Mouse (Mus musculus) kidney, adult 9 months (tissue): ENCODE results near the gene Hoga1.

Source experiments
- DNase-seq: peaks from one replicate; pipeline ENCODE4 v3.0.0; 2022

Hoga1 gene

DNA sequence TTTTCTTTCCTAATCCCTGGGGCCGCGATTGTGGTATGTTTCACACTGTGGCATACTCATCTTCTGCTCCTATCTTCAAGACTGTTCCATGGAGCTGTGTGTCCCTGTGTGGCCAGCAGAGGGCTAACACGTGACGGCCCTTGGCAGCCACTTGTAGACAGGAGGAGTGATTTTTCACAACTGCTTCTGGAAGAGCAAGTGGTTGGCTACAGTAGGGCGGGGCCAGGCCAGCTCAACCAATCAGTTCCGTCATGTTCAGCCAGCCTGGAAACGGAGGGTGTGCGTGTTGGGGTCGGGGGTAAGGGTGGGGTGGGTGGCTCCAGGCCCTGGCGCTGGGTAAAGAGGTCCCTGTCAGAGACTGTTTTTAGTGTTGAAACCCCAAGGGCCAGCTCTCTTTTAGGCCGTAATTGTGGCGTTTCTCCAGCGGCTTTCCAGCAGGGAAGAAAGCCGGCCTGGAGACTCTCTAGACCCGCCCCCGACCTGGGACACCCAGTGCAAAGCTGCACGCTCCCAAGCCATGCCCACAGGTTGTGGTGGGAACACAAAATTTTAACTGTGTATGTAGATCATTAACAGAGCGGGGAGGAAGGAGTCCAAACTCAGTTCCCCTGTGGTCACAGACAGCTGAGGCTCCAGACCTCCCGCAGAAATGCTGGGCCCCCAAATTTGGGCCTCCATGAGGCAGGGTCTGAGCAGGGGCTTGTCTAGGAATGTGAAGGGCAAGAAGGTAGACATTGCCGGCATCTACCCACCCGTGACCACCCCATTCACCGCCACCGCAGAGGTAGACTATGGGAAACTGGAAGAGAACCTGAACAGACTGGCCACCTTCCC lies at the start of gene Hoga1:
Gene Hoga1, plus strand, starts transcription at position 342 of the 834 bp plus-strand sequence.
- DNase-seq, result peak; percentile 95

DNA sequence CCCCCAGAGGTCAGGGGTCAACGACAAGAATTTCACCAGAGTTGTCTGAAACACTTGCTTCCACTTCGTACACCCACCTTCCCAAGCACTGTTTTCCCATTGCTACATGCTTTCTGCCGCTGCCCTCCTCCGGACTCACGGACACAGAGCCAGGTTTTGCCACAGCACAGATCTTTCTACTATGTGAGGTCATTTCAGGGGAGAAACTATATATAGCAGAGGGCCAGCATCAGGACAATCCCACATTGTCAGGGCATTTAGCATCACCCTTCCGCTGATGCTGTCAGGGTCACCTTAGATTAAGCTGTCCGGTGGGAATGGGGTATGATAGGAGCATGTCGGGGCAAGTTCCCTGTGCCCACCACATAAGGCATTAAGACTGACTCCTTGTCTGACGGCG lies 48.3 kb upstream of the Hoga1 start:
- DNase-seq, result no peak

DNA sequence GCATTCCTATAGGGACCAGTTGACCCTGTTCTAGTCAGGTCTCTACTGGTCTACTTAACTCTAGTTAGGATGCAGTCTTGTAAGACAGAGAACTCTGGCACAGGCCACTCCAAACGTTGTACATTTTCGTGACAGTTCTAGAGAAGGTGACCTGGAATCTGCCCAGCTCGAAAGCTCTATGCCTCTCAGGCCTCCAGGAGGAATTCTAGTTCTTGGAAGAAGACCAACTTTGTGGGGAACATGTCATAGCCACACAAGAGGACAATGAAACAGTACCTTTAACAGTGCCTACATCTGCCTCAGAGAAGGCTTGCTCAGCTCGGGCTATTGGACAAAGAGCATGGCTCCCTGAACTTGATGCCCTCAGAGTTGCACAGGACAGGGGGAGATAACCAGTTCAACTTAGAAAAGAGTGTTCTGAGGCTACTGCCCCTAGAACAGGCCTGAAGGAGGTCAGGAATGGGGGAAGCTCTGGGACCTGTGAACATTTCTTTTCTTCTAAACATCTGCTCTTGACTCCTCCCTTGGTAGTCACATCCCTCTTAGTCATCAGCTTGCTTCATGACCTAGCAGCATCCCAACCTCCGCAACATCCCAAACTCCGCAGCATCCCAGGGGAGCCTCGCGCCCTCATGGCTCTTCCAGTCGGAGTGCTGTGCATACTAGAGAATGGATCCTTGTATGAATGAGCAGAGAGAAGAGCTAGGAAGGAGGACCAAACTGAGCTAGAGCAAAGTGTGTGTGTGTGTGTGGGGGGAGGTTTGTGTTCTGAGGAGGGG lies 46.5 kb upstream of the Hoga1 start:
- no peak for DNase-seq

DNA sequence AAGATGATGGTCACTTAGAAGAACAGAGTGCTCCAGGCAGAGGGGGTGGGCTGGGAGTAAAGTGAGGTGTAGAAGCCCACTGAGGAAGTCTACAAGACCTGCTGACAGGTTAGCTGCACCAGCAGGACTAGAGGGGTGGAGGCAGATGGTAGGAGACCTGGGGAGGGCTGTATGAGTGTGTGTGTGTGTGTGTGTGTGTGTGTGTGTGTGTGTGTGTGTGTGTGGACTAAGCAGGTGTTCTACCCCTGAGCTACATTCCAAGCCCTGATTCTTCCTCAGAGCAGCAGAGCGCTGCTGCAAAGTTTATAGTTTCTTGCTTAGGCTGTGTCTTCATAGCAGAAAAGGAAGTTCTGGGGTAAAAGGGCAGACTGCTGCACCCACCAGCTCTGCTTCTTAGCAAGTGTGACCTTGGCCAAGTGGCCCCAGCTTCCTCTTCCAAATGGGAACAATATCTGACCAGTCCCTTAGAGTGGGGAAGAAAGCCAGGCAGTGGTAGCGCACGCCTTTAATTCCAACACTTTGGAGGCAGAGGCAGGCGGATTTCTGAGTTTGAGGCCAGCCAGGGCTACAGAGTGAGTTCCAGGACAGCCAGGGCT lies 45.6 kb upstream of the Hoga1 start:
- no peak for DNase-seq

DNA sequence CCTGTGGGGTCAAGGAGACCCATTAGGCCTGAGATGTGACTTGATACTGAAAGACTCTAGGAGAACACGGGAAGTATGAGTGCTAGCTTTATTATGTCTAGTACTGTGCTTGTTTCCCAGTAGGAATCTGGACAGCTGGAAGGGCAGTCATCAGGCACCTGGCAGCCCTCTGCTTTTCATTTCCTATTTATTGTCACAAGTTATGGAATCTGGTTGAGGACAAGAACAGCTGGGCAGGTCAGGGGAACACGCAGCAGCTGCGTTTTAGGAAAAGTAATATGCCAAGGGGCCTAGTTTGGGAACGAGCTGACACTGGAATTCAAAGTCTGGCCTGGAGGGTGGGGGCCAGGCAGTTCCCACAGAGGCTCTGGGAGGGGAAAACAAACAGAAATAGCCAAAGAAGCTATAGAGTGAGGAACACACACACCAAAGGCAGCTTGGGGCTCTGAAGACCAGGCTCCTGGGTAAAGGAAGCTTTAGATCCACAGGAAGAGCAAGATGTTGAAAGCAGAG lies 44.9 kb upstream of the Hoga1 start:
- no peak for DNase-seq

DNA sequence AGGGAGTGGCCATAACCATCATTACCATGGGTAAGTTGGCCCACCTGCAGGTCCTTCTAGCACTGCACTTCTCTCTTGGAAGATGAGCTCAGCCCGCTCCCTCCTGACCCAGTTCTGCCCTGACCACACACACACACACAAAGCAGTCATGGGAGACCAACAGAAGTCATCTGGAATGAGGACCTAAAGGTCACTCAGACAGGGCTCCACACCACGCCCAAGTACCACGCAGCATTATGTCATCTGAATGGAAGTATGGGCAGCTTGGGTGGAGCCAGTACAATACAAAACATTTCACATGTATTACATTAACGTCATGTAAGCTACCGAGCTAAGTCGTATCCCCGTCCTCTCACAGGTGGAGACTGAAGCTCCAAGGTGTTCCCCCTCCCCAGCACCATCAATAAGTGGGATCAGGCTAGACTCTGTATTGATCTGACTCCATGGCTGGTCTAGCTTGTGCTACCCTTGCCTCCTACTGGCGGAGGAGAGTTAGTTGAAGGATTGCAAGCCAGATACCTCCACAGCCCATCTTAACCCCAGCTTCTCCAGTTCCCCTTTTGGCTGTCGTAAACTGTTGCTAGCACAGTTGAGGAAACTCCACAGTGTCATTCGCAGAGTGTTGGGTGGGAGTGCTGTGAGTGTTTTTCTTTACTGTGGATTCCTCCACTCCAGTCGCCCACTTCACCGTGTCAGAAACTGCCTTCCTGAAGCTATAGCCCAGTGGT lies 44.0 kb upstream of the Hoga1 start:
- no peak for DNase-seq

DNA sequence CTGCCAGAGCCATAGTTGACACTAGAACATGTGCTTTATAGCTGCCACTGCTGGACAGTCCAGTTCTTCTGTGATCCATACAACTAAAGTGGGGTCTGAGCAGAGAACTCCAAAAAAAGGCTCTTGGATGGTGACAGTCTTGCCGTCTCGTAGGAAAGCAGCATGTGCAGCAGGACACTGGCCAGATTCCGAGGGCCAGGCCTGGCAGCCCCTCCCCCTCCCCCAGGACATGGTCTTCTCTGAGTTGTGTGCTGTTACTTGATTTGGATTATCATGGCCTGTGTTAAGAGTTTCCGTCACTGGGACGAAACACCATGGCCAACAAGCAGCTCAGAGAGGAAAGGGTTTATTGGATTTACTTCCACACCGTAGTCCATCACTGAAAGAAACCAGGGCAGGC lies 41.2 kb upstream of the Hoga1 start:
- DNase-seq, result no peak

DNA sequence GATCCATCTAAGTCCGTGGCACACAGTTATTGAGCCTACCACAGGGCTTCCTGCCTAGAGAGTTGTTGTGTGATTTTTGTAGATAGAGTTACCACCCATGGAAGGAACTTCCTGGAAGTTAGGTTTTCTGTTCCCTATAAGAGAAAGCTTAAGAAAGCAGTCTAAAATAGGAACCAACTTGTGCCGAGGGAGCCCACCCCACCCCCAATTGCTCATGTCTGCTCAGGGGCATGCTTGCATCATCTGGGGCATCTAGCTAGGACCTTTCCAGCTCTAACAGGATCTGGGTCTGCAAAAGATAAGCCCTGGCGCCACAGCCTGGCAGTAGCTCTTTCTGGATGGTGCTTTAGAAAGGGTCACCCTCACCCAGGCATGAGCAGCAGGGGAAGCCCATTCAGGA lies 39.8 kb upstream of the Hoga1 start:
- DNase-seq, result no peak

DNA sequence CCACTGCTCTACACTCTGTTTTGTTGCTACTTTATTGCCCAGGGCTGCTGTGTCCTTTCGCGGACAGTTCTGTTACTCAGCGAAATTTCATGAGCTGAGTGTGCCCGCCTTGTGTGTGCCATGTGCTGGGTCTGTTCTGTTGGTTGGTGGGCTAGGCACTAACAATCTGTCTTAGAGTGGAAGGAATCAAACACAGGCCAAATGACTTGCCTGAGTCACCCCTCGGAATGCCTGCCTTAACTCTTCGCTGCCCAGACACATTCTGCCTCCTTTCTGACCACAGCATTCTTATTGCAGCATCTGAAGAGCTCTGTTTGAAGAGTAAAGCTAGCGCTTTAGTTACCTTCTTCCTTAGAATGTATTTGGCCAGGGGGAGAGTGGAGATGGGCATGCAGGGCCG lies 38.8 kb upstream of the Hoga1 start:
- DNase-seq, result no peak

DNA sequence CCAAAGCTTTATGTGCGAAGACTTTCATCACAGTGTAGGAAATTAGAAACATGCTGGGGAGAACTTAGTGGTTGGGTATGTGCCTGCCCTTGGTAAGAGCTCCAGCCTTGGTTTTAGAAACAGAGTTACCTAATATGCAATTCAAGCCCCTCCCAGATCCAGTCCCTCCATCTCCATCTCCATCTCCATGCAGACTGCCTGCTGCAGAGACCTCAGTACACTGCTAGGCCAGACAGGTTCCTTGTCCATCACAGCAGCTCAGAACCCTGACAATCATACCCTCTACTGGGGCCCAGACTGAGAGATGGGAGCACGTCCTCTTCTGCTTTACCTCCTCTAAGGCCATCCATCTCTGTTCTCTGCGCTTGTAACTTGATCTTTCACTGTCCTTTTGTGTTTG lies 36.8 kb upstream of the Hoga1 start:
- no peak for DNase-seq

DNA sequence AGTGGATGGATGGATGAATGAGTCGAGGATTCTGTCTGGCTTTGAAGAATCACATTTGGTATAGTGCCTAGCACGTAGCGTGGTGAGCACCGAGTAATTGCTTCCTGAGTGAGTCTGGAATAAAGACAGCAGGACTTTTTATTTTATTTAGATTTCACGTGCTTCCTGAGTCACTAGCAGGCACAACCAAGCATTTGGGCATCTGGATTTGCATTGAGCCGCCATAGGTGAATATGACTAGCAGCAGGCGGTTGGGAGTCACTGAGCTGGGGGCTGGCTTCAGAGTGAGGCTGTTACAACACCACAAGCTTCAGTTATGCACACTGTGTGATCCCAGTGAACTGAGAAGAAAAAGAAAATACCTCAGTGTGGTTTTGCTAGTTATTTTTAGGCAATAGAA lies 36.3 kb upstream of the Hoga1 start:
- DNase-seq, result no peak

DNA sequence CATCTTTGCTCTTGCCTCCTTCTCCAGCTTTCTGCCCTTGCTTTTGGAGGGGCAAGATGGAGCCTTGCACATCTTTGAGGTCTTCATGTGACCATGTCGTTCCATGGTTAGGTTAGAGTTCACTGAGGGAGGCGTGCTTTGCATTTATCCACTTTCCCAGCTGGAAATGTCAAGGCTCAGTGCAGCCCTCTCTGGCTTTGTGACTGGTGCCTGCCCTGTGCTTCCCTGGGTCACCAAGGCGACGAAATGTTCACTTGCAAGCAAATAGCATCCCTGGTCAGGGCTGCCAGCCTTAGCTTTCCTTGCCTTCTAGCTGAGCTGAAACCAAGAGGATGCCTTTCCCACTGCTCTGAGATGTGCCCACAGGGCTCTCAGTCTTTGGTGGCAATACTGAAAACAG lies 35.0 kb upstream of the Hoga1 start:
- DNase-seq, result no peak

DNA sequence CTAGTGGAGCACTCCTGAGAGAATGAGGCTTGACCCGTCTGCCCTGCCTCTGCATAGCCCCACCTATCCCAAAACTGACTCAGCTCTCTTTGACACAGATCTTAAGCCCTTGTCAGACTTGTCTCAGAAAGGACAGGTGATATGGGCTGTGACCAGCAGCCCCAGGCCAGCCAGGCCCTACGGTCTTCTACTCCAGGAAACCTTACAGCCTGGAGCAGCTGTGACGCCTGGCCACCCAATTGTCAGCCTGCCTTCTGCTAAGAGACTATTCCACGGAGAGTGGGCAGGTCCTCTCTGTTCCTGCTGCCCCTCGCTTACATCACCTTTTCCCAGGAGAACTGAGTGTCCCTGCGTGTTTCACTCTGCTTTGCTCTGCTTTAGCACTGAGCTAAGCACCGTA lies 34.3 kb upstream of the Hoga1 start:
- no peak for DNase-seq

DNA sequence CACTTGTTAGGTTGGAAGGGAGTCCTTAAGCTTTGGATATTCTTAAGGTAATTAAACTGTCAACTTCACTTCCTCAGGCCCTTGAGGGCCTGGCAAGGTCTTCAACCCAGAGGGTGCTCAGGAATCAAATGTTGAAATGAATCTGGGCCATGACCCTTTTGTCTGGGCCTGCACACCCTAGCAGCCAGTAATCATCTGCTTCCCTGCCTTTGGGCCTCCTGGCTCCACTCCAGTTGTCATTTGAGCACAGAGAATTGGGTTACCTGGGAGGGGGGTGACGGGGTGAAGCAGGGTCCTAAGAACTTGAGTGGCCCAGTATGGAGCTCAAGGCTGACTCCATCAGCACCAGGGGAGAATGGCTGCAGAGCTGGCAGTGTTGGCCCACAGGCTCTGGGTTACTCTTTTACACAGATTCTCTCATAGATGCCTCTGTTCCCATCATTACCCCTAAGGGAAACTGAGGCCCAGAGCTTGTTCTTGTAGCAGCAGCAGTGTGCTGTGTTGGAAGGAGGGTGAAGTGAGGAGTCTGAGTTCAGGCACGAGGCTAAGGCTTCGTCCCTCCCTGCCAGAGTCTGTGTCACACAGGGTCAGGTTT lies 31.1 kb upstream of the Hoga1 start:
- no peak for DNase-seq

DNA sequence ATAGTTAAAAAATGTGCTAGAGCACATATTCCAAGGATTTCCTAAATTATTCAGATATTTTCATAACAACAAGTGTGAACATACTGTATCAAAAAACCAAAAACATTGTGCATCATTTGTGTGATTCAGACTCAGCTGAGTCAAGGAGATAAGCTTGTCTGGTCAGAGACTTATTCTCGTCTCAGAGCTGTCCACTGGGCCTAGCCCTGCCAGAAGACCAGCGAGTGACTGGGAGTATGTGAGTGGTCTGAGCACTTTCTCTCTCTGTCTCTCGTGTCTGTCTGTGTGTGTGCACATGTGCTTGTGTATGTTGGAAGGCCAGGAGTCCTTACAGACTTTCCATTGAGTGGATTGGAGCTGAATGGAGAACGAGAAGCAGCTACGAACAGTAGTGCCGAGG lies 30.4 kb upstream of the Hoga1 start:
- no peak for DNase-seq

DNA sequence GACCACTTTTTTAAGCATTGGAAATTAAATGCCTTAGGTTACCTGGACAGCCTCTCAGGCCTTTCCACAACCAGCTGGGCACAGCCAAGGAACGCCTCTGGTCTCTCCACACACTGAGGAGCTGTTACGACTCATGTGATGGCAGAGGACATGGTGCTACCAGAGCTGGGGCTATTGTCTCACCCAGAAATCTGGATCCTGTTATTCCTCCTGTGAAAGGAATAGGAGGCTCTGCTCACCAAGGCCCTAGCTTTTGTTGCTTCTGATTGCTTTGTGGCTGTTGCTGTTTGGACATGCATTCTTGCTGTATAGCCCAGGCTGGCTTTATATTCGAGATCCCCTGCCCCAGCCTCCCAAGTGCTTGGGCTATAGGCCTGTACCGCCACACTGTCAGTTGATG lies 29.2 kb upstream of the Hoga1 start:
- DNase-seq, result no peak

DNA sequence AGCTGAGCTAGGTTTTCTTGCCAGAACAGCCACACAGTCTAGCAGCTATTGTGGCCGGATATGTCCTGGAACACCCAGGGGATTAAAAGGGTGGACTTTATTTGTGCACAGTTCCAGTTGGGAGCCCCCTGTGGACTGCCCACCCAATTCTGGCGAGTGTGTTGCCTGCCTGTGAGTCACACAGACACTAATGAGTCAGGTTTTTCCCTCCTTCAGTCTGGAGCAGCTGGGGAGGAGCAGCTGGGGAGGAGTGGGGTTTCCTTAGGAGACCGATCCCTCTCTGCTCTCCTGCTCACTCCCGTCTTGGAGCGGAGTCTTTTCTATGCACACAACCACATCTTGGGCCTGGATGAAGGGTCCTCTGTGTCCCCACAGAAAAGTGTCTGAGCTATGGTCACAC lies 28.6 kb upstream of the Hoga1 start:
- no peak for DNase-seq

DNA sequence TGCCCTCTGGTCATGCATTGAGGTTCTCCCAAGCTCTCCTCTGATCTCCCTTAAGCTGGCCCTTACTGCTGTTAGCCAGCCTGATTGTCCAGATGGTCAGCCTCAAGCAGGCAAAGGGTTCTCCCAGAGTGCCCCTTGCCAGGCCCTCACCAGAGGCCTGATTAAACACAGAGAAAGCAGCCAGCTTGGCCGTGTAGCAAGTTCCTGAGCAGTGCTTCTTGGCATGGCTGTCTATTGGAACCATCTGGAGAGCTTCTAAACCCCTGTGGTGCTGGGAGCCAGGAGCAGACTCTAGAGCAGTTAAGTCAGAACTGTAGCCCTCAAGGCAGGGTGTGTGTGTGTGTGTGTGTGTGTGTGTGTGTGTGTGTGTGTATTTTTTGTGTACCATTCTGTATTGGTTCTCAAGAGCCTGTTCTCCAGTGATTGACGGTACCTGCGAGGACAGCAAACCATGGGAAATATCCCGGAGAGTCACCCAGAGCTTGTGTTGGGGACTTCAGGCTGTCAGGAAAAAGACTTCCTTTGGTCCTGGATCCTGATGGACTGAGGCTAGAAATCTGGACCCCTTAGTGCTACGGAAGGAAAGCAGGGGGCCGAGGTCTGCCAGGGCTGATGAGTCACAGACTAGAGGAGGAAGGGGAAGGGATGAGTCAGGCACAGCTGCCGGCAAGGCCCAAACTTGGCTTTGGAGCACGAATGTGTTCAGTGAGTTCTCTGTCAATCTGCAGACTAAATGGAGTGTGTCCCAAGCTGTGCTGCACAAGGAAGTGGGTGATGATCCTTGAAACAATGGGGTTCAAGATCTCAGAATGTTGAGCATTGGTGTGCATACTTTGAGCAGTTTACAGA lies 27.8 kb upstream of the Hoga1 start:
- peak; percentile 41 for DNase-seq

DNA sequence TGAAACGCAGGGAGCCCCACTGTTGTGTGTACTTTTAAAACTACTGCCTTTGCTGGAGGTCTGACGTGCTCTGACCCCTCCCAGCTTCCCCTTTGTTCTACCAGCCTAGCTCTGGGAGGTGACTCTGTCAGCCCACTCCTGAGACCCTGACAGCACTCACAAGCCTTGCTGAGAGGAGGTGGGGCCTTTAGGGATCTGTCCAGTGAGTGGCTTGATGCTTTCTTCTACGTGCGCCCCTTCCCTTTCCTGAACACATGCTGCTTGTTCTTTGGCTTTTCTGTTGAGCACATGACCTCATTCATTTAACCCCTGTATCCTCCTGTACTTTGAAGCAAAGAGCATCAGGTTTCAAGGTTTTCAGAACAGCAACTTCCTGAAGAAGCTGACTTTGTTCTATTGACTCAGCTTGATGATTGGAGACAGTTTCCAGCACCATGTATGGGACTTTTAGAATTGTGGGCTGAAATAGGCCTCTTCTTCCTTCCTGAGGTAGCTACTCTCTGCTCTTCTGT lies 26.3 kb upstream of the Hoga1 start:
- no peak for DNase-seq

DNA sequence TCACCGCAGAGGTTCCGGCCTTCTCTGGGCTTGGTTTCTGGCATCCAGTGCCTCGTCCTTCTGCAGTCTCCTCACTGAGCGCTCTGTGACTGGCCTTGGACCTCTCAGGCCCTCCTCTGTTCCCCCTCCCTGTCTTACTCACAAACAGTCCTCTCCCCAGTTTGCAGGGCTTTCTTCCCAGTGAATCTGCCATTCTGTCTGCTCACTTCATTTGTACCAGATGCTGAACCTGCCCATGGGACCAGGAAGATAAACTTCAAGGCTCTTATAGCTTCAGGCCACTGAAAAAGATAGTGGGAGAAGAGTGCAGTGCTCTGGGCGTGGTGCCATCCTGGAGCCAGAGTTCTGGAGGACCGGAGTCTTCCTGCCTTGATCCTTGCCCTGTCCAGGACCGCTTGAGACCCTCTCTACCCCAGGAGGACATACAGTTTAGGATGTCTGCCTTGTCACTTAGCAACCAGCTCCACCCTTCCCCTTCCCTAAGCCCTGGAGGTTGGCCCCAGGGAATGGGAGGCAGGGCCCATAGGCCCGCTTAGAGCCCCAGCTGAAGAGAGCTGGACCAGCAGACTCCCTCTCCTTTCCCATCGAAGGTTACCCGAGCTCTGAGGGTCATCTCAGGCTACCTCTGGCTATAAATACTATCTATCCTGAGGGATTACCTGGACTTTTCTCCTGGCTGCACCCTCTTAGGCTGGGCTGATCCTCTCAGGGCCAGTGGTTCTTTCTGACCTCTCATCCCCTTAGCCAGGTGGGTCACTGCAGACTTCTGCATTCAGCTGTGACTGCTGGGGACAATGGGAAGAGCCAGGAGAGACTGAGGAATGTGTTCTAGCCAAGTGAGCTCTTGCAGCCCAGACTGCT lies 23.5 kb upstream of the Hoga1 start:
- DNase-seq, result no peak

DNA sequence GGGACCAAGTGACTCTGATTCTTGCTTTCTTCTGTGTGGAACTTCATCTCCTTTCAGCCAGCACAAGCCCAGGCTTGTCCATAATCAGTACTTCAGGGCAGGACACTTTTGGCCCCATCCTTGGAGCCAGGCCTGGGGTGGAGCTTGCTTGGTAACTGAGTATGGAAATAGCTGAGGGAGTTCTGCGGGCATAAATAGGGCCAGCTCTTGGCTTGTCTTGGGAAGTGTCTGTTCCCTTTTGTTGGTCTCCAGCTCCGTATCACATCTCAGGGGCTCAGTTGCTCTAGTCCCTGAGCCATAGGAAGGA lies 22.9 kb upstream of the Hoga1 start:
- no peak for DNase-seq
